Mouse (Mus musculus) myocyte (in vitro differentiated cells): ENCODE measurements around the gene Kcnn4. TPM values are rescaled to one million over a fixed set of nuclear protein-coding genes. Genes with fewer than 3 reads are reported as not detected.
A peak's percentile ranks its signal among the peaks of the same experiment; 100 is the strongest.

ENCODE experiments used
- H3K27me3 ChIP-seq: one replicate; pipeline ENCODE4 v1.6.1; 2011; ENCODE audit not compliant: control insufficient read depth, insufficient read depth, insufficient read length
- H3K36me3 ChIP-seq: one replicate; pipeline ENCODE4 v1.6.1; 2011; ENCODE audit not compliant: control insufficient read depth, insufficient read depth
- H3K4me2 ChIP-seq: one replicate; pipeline ENCODE4 v1.6.1; 2011; ENCODE audit warnings: low read depth, control low read depth
- H3K4me3 ChIP-seq: one replicate; pipeline ENCODE4 v1.5.1; 2011; ENCODE audit warnings: mild to moderate bottlenecking, control low read depth, moderate library complexity
- H3K79me2 ChIP-seq: one replicate; pipeline ENCODE4 v1.6.1; 2011; ENCODE audit not compliant: control insufficient read depth, insufficient read depth
- H3ac ChIP-seq: one replicate; pipeline ENCODE4 v1.6.1; 2011; ENCODE audit not compliant: control insufficient read depth, insufficient read length
- CEBPB ChIP-seq: IDR thresholded peaks from 2 replicates; pipeline ENCODE4 v1.6.1; 2011; ENCODE audit warnings: mild to moderate bottlenecking, moderate library complexity; ENCODE audit not compliant: poor library complexity, insufficient read depth, severe bottlenecking
- E2F4 ChIP-seq: IDR thresholded peaks from one replicate; pipeline ENCODE4 v1.6.1; 2011; ENCODE audit warnings: mild to moderate bottlenecking, control low read depth, moderate library complexity; ENCODE audit not compliant: insufficient read depth
- MAX ChIP-seq: IDR thresholded peaks from one replicate; pipeline ENCODE4 v1.6.1; 2011; ENCODE audit warnings: low read depth, mild to moderate bottlenecking, control low read depth
- MYOD1 ChIP-seq, 3 experiments: IDR thresholded peaks; one replicate each; pipeline ENCODE4 v1.6.1; 2011; ENCODE audit warnings: control low read depth in 2 of 3, low read depth in 2 of 3, mild to moderate bottlenecking in 2 of 3, moderate library complexity in 1 of 3; ENCODE audit not compliant: insufficient read length in 2 of 3, control insufficient read depth in 1 of 3
- MYOG ChIP-seq, 3 experiments: IDR thresholded peaks; one replicate each; pipeline ENCODE4 v1.6.1; 2011; ENCODE audit warnings: control low read depth in 2 of 3, low read depth in 2 of 3, mild to moderate bottlenecking in 2 of 3; ENCODE audit not compliant: insufficient read length in 2 of 3, control insufficient read depth in 1 of 3, insufficient read depth in 1 of 3
- POLR2A ChIP-seq: IDR thresholded peaks from one replicate; pipeline ENCODE4 v1.6.1; 2011; ENCODE audit warnings: low read depth, mild to moderate bottlenecking, control low read depth, moderate library complexity; ENCODE audit not compliant: insufficient read length
- POLR2AphosphoS2 ChIP-seq: IDR thresholded peaks from one replicate; pipeline ENCODE4 v1.6.1; 2011; ENCODE audit warnings: low read depth, control low read depth; ENCODE audit not compliant: insufficient read length
- REST ChIP-seq: IDR thresholded peaks from one replicate; pipeline ENCODE4 v1.6.1; 2011; ENCODE audit warnings: mild to moderate bottlenecking, control low read depth, moderate library complexity; ENCODE audit not compliant: insufficient read depth, insufficient read length
- SRF ChIP-seq: IDR thresholded peaks from one replicate; pipeline ENCODE4 v1.6.1; 2011; ENCODE audit warnings: low read depth; ENCODE audit not compliant: control insufficient read depth, insufficient read length
- TCF12 ChIP-seq: IDR thresholded peaks from one replicate; pipeline ENCODE4 v1.6.1; 2011; ENCODE audit warnings: mild to moderate bottlenecking, control low read depth; ENCODE audit not compliant: poor library complexity, insufficient read depth, severe bottlenecking
- TCF3 ChIP-seq: IDR thresholded peaks from one replicate; pipeline ENCODE4 v1.6.1; 2011; ENCODE audit warnings: low read depth, control low read depth; ENCODE audit not compliant: insufficient read length
- USF1 ChIP-seq: IDR thresholded peaks from one replicate; pipeline ENCODE4 v1.6.1; 2011; ENCODE audit warnings: low read depth, mild to moderate bottlenecking, control low read depth, moderate library complexity
- polyA plus RNA-seq: library from polyadenylated mRNA; unstranded; fragments of >200 nt; fragmentation: generic; extraction: Trizol; gene quantifications from one replicate; pipeline ENCODE4 v1.2.1, GENCODE M21; 2012; ENCODE audit warnings: missing spikeins

Kcnn4 gene
- polyA plus RNA-seq, 1 experiment: 37.4 TPM

DNA sequence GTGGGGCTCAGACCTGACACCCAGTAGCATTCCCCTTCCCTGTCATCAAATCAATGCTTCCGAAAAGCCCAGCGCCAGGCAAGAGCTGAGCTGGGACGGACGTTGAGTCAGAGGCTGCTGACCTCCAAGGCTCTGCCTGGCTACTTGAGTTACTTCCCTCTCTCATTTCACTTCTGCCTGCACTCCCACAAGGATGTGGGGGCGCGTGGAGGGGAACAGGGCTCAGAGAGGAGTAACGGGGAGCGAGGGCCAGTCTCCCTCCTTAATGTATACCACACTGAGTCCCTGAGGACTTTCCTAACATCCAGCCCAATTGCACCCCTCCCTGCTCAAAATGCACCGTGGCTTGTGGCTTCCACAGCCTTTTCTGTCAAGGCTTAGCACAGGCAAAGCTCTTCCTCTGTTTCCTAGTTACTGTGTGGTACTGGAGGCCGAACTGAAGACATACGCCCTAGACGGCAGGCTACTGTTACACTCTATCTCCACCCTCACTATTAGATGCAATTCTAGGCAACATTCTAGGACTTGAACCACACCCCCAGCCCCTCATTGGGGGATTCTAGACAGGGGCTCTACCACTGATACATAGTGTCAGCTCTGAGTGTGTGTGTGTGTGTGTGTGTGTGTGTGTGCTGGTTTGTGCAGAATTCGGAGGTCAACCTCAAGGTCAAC is 19.6 kb downstream of the Kcnn4 start:
- Histone ChIP-seq H3K27me3 (no peaks in the 10 kb centered on the region), H3K4me2 (peak overlapping the region; percentile 93), H3K79me2 (no peaks in the 10 kb centered on the region), H3K36me3 (no peaks in the 10 kb centered on the region), H3ac (no peak overlapping the region), H3K4me3 (peak overlapping the region; percentile 10)
- peak; percentile 63 for TF ChIP-seq POLR2A
- peak; percentile 90 for TF ChIP-seq CEBPB
- TF ChIP-seq MYOG (IDR thresholded peaks at IDR 0.05; ENCODE audit: control insufficient read depth in 1 of 3, insufficient read depth in 1 of 3, insufficient read length in 2 of 3, low read depth in 2 of 3): no peak
- TF ChIP-seq POLR2AphosphoS2: peak; percentile 83

DNA sequence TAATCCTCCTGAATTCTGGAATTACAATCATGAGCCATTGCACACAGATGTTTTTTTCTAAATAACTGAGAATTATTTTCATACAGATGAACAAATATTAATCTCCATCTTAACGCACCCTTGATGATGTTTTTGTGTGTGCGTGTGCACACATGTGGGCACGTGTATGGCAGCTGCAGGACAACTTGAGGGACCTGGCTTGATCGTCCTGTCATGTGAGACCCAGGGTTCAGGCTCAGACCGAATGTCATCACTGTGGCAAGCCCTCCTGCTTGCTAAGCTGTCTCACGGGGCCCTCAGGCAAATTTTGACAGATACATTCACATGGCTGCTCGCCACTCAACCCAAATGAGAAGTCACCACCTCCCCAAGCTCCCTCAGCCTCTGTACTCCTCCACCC is 20.4 kb downstream of the Kcnn4 start:
- peak; percentile 9 for TF ChIP-seq POLR2A
- TF ChIP-seq USF1: no peak
- no peak overlapping the region for H3ac ChIP-seq
- no peaks in the 10 kb centered on the region for H3K27me3 ChIP-seq
- peak overlapping the region; percentile 93 for H3K4me2 ChIP-seq
- H3K79me2 ChIP-seq: no peaks in the 10 kb centered on the region
- H3K36me3 ChIP-seq: no peaks in the 10 kb centered on the region
- H3K4me3 ChIP-seq: peak overlapping the region; percentile 10

DNA sequence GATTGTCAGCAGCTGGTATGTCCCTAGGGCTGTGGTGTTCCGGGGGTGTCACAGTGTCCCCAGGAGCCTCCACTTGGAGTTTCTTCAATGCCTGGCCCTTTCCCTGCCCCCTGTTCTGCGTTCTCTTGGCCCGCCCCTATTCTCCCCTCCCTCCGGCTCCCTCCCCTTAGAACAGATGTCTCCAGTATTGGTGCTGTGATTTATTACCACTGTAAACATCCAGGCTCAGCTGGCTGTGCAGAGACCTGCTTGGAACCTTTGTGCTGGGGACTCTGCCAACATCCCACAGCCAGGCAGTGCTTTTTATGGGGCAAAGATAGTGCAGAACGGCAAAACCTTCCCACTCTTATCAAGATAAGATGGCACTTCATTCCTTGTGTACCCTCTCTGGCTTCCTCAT is 21.0 kb downstream of the Kcnn4 start:
- Histone ChIP-seq H3K36me3 (no peaks in the 10 kb centered on the region), H3ac (no peak overlapping the region), H3K79me2 (no peaks in the 10 kb centered on the region), H3K4me3 (peak overlapping the region; percentile 10), H3K4me2 (peak overlapping the region; percentile 47), H3K27me3 (no peaks in the 10 kb centered on the region)
- no peak for TF ChIP-seq POLR2AphosphoS2
- no peak for TF ChIP-seq E2F4
- TF ChIP-seq MYOD1 (IDR thresholded peaks at IDR 0.05; ENCODE audit: control insufficient read depth in 1 of 3, insufficient read length in 2 of 3, low read depth in 2 of 3): no peak
- no peak for TF ChIP-seq USF1
- TF ChIP-seq POLR2A: no peak
- TF ChIP-seq TCF3: no peak
- TF ChIP-seq SRF: no peak
- TF ChIP-seq MYOG (IDR thresholded peaks at IDR 0.05; ENCODE audit: control insufficient read depth in 1 of 3, insufficient read depth in 1 of 3, insufficient read length in 2 of 3, low read depth in 2 of 3): no peak
- TF ChIP-seq TCF12: no peak
- TF ChIP-seq MAX: no peak
- TF ChIP-seq REST: no peak
- no peak for TF ChIP-seq CEBPB

DNA sequence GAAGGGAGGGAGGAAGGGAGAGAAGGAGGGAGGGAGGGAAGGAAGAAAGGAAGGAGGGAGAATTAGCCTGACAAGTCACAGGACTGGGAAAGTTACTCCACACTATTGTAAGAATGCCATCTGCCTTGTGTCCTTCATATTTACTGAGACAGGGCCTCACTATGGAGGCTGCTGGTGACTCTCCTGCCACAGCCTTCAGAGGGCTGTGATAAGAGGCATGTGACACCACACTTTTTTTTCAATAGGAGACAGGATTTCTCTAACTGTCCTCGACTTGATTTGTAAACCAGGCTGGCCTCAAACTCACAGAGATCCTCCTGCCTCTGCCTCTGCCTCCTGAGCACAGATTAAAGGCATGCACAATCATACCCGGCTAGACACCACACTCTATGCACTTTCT is 21.6 kb downstream of the Kcnn4 start:
- TF ChIP-seq REST: no peak
- TF ChIP-seq MAX: no peak
- TF ChIP-seq USF1: no peak
- no peak for TF ChIP-seq TCF3
- no peak for TF ChIP-seq MYOG (IDR thresholded peaks at IDR 0.05; ENCODE audit: control insufficient read depth in 1 of 3, insufficient read depth in 1 of 3, insufficient read length in 2 of 3, low read depth in 2 of 3)
- H3K27me3 ChIP-seq: no peaks in the 10 kb centered on the region
- H3K79me2 ChIP-seq: no peaks in the 10 kb centered on the region
- no peaks in the 10 kb centered on the region for H3K36me3 ChIP-seq
- H3K4me2 ChIP-seq: peak overlapping the region; percentile 47
- no peak overlapping the region for H3K4me3 ChIP-seq
- H3ac ChIP-seq: no peak overlapping the region

DNA sequence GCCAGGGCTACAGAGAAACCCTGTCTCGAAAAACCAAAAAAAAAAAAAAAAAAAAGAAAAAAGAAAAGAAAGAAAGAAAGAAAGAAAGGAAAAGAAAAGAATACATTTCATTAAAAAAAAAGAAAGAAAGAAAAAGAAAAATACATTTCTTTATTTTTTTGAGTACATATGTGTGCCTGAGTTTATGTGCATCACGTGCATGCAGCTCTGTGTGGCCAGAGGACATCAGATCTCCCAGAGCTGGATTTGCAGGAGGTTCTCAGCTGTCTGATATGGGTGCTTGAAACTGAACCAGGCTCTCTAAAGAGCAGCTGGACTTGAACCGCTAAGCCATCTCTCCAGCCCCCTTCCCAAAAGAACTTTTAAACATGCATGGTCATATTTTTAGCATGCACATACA is 24.0 kb downstream of the Kcnn4 start:
- Histone ChIP-seq H3K4me3 (no peak overlapping the region), H3K36me3 (no peaks in the 10 kb centered on the region), H3K79me2 (no peaks in the 10 kb centered on the region), H3ac (no peak overlapping the region), H3K27me3 (no peaks in the 10 kb centered on the region), H3K4me2 (peak overlapping the region; percentile 71)
- no peak for TF ChIP-seq SRF
- TF ChIP-seq TCF3: no peak
- TF ChIP-seq MYOG (IDR thresholded peaks at IDR 0.05; ENCODE audit: control insufficient read depth in 1 of 3, insufficient read depth in 1 of 3, insufficient read length in 2 of 3, low read depth in 2 of 3): no peak
- no peak for TF ChIP-seq E2F4
- TF ChIP-seq POLR2A: no peak
- TF ChIP-seq USF1: no peak
- no peak for TF ChIP-seq MYOD1 (IDR thresholded peaks at IDR 0.05; ENCODE audit: control insufficient read depth in 1 of 3, insufficient read length in 2 of 3, low read depth in 2 of 3)
- no peak for TF ChIP-seq MAX
- TF ChIP-seq POLR2AphosphoS2: no peak
- TF ChIP-seq CEBPB: no peak
- no peak for TF ChIP-seq REST
- TF ChIP-seq TCF12: no peak
